Mouse (Mus musculus): Measurements from ENCODE around the gene Stoml1.

Stoml1 gene

DNA sequence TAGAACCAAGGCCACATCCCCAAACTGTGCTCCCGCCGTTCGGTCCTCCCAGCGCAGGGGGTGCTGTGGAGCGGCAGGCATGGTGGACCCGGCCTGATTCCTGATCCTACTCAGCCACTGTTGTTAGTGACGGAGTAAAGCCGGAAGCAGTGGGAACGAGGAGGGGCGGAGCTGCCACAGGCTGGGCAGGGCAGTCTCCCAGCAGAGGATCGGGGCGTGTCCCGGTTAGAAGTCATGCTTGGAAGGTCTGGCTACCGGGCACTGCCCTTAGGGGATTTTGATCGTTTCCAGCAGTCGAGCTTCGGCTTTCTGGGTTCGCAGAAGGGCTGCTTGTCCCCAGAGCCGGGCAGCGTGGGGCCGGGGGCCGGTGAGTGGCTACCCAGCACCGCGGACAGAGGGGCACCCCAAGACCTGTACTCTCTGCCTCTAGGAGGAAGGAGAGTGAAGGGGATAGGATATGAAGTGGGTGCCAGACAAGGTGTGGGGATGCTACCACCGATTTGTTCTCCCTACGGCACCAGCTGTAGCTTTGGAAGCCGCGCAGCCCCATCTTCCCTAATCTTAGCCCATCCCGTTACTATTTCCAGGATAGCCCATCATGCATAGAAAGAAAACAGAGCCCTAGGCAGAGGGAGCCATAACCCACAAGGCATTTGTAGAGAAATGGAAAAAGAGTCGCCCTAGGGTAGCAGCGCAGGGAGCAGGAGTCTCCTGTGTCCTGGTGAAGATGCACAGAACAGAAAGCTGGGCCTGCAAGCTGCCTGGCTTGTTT, at the start of gene Stoml1:
Gene Stoml1 (plus strand): TSS at position 132 of the 772 bp plus-strand sequence.
- DNase-seq, result peak; percentile 100

DNA sequence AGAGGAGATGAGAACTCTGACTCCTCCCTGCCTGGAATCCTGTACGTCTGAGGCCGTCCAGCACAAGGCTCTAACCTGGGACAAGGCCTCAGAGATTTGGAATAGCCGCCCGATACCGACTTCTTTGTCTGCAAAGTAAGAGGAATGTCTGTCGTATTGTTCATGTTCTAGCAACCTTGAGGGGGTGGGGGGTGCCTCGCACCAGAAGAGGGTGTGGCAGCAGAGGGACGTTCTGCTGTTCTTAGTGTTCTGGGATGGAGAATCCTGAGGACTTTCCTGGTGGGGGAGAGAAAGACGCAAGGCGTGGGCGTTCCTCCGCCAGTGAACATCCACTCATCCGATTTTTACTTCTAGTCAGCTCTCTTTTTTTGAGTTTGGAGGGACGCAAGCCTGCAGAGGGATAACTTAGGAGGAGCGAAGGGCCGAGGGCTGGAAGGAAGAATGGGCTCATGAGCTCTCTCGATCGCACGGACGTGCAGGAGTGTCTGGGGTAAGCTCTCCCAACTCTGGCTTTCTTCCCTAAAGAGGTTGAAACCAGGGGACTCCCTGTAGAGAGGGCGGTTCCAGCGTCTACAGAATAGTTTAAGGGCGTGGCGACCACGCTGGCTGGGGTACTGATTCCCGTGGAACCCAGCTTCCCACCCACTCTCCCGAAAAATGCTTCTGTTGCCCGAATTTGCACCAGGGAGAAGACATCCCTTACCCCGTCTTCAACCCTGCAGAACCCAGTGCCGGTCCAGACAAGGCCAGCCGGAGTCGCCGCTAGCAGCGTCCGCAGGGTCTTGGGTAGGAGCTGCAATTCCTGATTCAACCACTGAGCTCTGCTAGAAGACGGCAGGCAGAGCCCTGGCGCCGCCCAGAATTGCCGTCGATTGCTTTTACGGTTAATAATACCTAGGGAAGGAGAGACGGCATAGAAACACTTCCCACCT, 49.2 kb upstream of the Stoml1 start, which contains the start of the genes Islr and Islr2:
Gene Islr (minus strand): TSS at position 791 of the 932 bp plus-strand sequence.
Gene Islr2 (minus strand): TSS at position 804 of the 932 bp plus-strand sequence.
- peak; percentile 97 for DNase-seq

DNA sequence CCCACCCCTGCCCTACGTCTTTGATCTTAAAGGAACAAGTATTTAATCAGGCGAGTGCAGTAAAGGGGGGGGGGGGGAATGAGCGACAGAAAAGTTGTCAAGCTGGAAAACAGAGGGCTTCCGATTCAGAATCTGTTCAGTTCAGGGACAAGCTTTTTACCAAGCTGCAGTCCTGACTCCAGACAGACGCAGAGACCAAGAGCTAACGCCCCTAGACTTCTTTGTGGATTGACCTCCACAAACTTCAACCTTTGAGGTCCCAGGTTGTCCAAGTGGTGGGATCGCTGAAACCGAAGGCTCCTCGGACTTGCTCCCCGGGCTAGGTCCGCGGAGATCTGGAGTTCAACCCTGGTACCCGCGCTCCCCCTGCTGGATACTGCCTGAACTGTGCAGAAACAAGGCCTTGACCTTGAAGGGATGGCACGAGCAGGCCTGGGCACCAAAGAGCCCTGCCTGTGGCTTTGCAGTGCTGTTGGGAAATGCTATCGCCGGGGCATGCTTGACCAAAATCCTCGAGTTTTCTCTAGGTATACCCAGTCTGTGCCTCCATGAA, 48.4 kb upstream of the Stoml1 start:
- DNase-seq, result peak; percentile 98

DNA sequence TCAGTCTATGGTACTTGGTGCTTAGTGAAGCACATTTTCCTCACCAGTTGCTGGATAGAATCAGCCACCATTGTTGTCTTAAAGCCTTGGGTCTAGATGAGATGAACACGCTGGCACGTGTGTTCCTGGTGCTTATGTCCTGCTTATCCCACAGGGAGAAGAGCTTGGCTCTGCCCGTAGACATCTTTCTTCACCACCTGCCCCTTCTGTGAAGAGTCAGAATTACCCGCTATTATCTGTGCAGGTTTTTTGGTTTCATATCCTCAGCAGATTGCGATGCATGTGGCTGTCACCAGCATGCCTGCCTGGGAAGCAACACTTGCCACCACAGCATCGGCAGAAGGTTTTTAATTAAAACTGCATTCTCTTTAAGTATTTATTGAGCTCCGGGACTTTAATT, 47.0 kb upstream of the Stoml1 start:
- no peak for DNase-seq

DNA sequence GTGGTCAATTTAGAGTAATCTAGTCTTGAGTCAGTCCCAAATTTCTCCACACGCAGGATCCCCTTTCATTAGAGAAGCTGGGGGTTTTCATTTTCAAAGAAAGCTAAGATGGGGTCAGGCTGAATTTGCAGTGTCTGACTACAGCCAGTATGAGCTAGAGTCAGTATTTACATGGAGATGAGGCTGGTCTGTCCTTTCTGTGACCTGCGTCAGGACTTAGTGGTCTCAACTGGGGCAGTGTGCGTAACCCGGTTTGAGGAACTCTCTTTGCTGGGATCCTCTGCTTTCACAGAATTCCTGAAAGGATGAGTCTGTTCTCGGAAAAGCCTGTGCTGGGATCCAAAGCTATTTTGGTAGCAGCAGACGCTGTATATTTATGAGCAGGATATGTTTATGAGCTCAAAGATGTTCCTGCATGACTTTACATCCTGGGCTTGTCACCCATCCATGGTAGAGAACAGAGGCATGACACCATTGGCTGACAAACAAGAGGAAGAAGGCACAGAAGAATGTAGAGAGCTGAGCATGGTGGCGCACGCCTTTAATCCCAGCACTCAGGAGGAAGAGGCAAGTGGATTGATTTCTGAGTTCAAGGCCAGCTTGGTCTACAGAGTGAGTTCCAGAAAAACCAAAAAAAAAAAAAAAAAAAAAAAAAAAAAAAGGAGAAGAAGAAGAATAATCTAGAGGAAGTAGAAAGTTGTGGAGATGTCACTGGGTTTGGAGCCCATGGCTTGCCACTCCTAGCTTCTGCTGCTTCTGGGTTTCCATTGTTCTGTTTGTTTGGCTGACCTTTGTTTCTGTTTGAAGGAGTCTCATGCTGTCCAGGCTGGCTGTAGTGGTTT, 43.3 kb upstream of the Stoml1 start:
- no peak for DNase-seq

DNA sequence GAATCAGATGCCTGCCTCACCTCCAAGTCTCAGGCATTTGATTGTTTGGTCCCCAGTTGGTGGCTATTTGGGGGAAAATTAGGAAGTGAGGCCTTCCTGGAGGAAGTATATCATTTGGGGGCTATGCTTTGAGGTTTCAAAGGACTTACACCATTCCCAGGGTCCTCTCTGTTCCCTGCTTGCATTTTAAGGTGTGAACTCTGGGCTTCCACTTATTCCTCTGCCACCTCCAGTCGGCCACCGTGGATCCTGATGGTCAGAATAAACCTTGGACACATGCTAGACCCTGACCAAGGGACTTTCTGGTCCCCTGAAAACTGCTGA, 42.7 kb upstream of the Stoml1 start:
- no peak for DNase-seq

DNA sequence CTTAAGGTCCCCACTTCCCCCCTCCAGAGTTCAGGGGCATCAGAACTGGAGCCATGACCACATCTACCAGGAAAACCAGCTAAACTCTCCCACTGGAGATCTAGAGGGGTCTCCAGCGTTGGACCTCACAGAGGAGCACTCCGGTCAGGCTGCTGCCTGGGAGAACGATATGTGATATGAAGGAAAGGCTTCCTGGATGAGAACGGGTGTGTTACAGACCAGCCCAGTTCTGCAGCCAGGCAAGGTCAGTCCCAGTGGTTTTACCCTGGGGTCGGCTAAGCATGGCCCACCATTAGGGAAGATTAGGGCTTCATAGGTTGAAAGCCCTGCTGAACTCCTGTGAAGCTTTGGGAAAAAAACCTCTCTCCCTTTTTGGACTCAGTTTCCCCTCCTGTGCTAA, 39.6 kb upstream of the Stoml1 start:
- DNase-seq, result no peak

DNA sequence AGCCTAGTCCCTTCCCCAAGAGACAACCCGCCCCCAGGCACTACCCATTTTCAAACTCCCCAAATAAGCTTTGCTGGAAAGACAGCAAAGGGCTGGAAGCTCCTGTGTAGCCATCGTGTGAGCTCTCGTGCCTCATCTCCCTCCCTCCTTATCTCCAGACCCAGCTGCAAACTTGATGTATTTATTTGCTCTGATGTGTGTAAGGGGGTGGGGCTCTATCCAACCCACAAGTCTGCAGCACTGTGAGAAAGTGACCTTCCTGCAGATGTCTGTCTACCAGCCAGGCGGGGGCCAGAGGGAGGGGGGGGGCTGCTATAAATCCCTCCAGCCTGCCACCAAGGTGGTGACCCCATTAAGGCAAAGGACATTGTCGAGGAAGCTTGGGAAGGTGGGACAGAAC, 39.1 kb upstream of the Stoml1 start:
- DNase-seq, result no peak

DNA sequence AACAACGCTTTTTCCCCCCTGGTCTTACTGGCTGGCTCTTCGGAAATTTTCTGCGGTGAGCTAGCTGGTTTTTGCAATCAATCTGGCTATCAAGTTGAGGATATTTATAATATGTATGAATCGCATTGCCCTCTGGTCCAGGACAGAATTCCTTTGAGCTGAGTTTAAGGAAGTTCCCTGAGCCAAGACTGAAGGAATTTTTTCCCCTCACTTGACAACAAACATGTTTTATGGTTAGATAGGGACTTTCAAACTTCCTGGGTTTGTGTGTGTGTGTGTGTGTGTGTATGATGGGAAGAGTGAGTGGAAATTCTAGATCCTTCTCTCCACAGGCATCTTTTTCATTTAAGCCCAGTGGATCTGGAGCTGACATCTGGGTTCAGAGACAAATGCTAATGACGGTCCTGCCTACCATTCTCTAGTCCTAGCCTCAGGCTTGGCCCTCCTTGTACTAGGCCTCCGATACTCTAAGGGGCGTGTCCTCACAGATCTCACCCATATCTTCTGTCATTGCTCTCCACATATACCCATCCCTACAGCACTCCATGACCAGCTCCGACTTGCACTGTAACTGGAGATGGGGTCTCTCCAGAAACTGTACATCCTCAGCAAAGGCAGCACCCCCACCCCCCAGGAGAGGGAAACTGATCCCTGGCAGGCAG, 38.3 kb upstream of the Stoml1 start:
- peak; percentile 93 for DNase-seq

DNA sequence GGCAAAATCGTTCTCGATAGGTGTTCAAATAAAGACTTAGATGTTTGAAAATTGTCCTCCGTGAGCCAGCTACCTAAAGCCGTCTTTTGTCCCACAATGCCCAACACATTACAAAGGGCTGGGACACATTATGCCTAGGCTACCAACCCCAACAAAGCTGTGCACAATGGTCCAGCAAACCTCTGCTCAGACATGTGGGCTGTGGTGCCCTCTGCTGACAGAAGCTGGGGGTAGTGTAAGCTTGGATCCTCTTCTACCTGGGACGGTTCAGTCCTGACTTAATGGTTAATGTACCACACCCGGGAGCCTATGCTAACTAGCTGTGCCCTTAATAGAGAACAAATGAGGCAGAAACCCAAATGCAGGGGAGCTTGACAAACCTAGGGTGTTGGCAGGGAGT, 36.6 kb upstream of the Stoml1 start:
- peak; percentile 89 for DNase-seq

DNA sequence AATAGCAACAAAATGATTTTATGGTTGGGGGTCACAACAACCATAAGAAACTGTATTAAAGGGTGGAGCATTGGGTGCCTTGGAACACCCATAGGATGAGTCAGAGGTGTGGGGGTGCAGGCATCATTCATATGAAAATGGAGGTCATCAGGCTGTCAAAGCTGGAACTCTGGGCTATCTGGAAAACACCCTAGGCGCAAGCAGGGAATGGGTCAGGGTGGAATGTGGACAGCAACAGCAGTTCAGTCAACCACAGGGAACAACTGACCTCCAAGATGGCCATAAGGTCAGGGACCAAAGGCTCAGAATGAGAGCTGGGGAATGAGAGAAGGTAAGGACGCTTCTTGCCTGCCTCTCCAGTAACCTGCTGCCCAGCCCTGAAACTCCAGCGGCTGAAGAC, 34.4 kb upstream of the Stoml1 start:
- no peak for DNase-seq

DNA sequence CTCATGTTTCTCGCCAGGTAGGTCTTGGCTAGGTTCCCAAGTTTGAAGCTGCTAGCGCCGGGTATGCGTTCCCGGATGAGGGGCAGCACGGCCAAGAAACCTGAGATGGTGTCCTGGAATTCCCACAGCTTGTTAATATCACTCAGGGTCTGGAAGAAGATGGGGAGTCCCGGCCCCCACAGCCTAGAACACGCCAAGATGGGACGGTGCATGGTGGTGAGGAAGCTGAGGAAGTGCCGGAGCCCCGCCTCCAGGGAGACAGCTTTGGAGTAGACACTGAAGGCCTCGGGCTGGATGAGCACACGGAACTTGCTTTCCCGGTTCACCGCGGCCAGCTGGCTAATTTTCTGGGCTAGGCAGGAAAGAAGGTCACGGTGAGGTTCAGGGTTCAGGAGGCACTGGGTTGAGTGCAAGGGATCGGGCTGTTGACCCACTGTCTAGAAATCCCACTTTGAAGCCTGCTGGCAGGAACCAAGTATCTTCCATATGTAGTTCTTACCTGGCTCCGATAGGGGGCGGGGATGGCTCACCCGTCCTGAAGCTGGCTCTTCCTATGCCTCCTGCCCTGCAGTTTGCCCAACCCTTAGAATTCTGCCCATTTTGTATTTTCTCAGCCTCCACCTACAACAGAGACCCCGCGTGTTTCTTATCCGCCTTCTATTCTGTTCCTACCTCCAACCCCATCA, 32.6 kb upstream of the Stoml1 start:
- DNase-seq, result no peak

DNA sequence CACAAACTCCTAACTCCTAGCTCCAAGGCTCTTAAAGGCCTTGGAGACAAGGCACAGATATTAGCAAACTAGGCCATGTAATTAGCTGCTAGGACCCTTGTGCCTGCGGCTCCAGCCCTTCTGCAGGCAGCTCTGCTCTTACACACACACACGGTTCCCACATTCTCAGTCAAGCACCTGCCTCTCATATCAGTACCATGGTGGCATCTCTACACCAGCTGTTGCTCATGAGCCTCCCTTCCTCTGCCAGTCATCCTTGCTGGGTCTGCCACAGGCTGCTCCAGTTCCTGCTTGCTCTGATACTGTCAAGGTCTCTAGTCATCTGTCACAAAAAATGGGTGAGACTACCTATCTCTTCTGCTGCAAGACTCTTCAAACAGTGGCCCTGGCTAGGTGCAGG, 28.6 kb upstream of the Stoml1 start:
- no peak for DNase-seq

DNA sequence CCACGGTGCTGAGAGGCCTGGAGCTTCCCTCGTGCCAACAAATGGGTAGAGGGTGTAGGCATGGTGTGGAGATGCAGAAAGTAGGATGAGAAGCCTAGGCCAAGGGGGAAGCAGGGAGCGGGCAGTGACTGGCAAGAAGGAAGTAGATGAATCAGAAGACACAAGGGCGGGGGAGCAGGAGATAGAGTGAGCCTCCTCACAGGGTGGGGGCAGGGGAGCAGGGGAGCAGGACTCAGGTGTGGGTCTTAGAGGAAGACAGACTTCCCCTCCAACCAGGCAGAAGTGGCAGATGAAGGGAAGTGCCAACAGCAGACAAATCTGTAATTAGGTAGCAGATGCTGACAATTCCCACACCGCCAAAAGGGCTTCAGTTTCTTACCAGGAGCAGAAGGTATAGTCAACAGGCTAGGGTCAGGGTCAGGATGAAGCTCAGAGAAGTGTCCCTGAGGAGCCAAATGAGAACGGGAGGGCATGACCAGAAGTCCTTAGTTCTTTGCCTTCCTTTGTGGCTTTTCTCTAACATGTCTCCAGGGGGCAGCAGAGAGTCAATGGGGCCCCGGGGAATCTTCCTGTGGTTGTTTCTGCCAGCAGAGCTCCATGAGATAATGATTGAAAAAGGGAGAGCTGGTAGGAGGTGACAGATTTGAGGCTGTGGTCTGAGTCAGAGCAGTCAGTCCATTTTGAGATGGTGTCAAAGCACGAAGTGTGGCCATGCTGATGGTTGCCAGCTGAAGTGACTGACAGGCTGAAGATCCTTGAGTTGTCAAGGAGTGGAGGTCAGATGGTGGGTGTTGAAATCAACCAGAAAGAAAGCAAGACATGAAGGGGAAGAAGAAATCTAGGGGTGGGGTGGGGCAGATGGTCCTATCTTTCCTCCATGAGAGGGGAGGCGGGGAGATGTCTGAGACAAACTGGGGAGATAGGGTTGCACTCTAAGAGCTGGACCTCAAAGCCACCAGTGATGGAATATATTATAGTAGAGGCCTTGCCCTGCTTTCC, 26.8 kb upstream of the Stoml1 start:
- DNase-seq, result peak; percentile 91

DNA sequence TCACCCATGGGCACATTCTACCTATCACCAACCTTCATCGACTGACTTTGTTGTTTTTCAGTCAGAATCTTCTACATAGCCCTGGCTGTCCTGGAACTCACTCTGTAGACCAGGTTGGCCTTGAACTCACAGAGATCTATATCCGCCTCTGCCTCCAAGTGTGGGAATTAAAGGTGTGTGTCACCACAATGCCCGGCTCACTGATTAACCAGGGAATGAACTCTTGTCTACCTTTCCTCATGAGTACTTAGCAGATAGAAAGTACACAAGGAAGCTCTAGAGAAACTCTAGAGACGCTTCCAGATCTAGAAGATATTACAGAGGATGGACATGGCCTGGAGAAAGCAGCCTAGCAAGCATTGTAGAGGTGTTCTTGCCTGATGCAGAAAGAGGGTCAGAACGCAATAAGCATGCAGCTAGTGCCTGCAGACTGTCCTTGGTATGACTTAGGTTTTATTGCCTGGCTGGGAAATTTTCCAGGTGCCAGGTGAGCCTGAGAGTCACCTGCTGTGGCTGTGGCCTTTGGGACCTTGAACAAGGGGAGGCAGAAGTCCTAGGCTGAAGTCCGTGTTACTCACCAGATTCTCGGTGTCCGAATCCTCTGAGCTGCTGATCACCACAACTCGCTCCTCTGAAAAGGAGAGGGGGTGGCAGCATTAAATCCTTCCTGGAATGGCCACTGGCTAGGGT, 24.0 kb upstream of the Stoml1 start:
- DNase-seq, result no peak

DNA sequence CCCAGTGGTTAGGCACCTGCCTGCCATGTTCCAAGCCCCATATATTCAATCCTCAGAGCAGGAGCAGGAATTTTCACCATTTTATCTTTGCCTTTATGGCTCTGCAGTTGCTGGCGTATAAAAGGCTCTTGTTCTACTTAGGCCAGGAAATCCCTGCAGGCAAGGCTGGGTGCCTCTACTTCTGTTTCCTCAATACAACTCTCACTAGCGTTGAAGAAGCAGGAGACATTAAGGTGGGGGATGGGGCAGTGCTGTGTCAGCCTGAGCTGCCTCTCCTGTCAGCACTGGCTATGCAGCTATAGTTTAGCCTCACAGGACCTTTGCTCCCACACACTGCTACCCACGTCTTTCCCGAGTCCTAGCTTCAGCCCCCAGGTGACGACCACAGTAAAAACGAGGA, 21.2 kb upstream of the Stoml1 start:
- peak; percentile 91 for DNase-seq

DNA sequence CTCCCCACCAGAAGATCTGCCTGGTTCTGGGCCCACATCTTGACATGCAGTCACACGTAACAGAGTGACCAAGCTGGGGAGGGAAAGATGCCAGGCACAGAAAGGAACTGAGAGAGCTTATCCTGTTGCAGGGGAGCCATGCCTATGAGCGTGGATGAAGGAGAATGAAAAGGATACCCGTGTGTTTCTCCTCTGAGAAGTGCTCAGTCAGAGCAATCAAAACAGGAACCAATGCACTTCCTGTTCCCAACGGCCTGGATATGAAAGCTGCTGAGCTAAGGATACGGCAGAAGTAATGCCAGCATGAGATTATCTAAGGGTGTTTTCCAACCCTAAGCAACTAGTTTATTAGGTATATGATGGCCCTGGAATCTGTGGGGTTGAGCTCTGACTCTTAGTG, 20.6 kb upstream of the Stoml1 start:
- DNase-seq, result peak; percentile 96

DNA sequence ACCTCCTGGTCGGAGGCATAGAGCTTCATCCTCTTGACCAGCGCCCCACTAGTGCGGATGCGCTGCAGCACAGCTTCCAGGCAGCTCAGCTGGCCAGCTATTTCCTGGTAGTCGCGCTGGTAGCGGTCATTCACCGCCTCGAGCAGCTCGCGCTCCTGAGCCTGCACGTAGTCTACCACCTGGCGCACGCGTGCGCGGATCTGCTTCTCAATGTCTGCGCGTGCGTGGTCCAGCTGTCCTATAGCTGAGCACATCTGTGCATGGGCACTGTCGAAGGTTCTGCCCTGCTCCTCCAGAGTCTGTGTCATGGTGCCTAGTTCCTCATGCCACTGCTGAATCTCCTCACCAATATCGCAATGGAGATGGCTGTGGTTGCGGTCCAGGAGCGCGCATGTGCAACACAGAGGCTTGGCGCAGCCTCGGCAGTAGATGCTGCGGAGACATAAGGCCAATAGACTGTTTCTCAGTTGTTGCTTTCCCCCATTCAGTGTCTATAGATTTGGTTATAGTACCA, 18.4 kb upstream of the Stoml1 start:
- DNase-seq, result no peak

DNA sequence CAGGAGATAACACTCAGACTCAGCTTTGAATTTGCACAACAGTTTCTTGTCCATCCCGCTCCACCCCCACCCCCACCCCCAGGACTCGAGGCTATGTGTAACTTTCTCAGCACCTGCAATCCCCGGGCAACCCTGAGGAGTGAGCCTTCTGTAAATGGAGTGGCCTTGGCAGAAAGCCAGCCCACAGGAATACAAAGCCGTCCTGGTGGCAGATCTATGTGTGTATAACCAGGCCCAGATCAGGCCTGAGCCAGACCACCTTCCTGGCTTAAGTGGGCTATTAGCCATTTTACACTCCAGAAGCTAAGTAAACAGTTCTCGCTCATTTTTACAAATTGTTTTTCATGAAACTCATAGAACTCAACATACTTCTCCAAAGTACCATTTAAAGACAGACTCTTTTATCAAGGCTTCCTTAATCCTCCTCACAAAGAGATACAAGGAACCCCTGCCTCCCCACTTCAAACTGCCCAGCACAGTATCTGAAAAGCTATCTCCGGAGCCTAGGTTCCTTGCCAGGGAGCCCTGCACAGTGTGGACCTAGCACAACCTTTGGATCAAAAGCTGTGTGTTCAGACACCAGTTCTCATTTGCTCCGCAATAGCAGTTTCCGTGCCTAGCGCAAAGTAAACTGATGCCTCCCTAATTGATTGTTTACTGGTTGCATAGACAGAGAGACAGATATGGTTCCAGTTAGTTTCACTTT, 11.0 kb upstream of the Stoml1 start:
- no peak for DNase-seq
